Comparison of ENCODE assay signal across 9 mouse cellular contexts in genomic region chr10:88330695-88331094, GRCm38 (mm10). TPM values are rescaled to one million over a fixed set of nuclear protein-coding genes. Genes with fewer than 3 reads are reported as not detected.
DNase-seq lines count a peak whose midpoint lies in the region; ATAC-seq and TF ChIP-seq lines count a peak whose summit lies in the region.
"Had no signal": no experiment of that assay in that cellular context is flagged by ENCODE, and none has a peak within 500 bp of the region (broad histone marks: within the 10 kb centered on the region; RNA-seq: fewer than 3 reads in every experiment).

No protein-coding gene starts in this region.

- WGBS in cerebellum, adult 2 months, result 10% methylated on average over 5 of the region's 5 CpGs
- 19% methylated on average over 5 of the region's 5 CpGs for WGBS in kidney, embryonic 16.5 days

- H3K9me3 ChIP-seq in kidney, embryonic 16.5 days (ENCODE audit: low read length), result 0 out of 2 replicates have a peak, but pooled peaks cover 1% of the 10 kb centered on the region
- no peaks in the 10 kb centered on the region for H3K9me3 ChIP-seq in MEL (replicated peaks; ENCODE audit: insufficient read depth, low read length)
- H3K9me3 ChIP-seq: forebrain, embryonic 10.5 days had no signal

- TF ChIP-seq EP300 in MEL (IDR thresholded peaks at IDR 0.05; ENCODE audit: low read depth in 1 of 2, low read length in 2 of 2), result no peak

- no peaks in the 10 kb centered on the region for H3K4me1 ChIP-seq in cerebellum, adult 2 months (ENCODE audit: control insufficient read depth, insufficient read depth, low read length)
- H3K4me1 ChIP-seq in kidney, embryonic 16.5 days (ENCODE audit: insufficient read depth, low read length), result no peaks in the 10 kb centered on the region
- H3K4me1 ChIP-seq in MEL (ENCODE audit: control insufficient read depth in 1 of 2, insufficient read depth in 2 of 2, low read length in 2 of 2), result no peaks in the 10 kb centered on the region
- H3K4me1 ChIP-seq: forebrain, embryonic 10.5 days had no signal

- H3K27ac ChIP-seq in cerebellum, adult 2 months (ENCODE audit: insufficient read depth, low read length), result no peak overlapping the region
- no peak overlapping the region for H3K27ac ChIP-seq in kidney, embryonic 16.5 days (ENCODE audit: low read length)
- no peak overlapping the region for H3K27ac ChIP-seq in MEL (ENCODE audit: control insufficient read depth, low read depth, low read length)
- H3K27ac ChIP-seq: forebrain, embryonic 10.5 days had no signal

- H3K27me3 ChIP-seq in cerebellum, adult 2 months (ENCODE audit: control insufficient read depth, insufficient read depth, low read length), result no peaks in the 10 kb centered on the region
- no peaks in the 10 kb centered on the region for H3K27me3 ChIP-seq in kidney, embryonic 16.5 days (ENCODE audit: insufficient read depth, low read length)
- no peaks in the 10 kb centered on the region for H3K27me3 ChIP-seq in MEL (ENCODE audit: control insufficient read depth in 1 of 2, insufficient read depth in 2 of 2, low read length in 2 of 2)

- H3K36me3 ChIP-seq in kidney, embryonic 16.5 days (ENCODE audit: insufficient read depth, low read length), result no peaks in the 10 kb centered on the region
- no peaks in the 10 kb centered on the region for H3K36me3 ChIP-seq in MEL (ENCODE audit: control insufficient read depth in 1 of 2, insufficient read depth in 2 of 2, low read length in 2 of 2)
- H3K36me3 ChIP-seq: forebrain, embryonic 10.5 days had no signal

- no peak for TF ChIP-seq CTCF in cerebellum, adult 2 months (IDR thresholded peaks at IDR 0.05; ENCODE audit: borderline replicate concordance, insufficient read depth, low read depth, low read length)
- peak in 2 of 3 experiments; percentile 21 to 56; a peak in 4 of 6 replicates for TF ChIP-seq CTCF in MEL (IDR thresholded peaks at IDR 0.05 in 2 of 3, conservative IDR thresholded peaks at IDR 0.05 in 1 of 3; ENCODE audit: control insufficient read depth in 1 of 3, insufficient read depth in 1 of 3, low read depth in 2 of 3, low read length in 3 of 3, poor library complexity in 1 of 3, severe bottlenecking in 1 of 3)

- H3K4me2 ChIP-seq in kidney, embryonic 16.5 days (replicated peaks; ENCODE audit: low read depth, low read length), result no peak overlapping the region

- H3K9ac ChIP-seq in kidney, embryonic 16.5 days (replicated peaks; ENCODE audit: low read length), result no peak overlapping the region
- H3K9ac ChIP-seq in MEL (ENCODE audit: control insufficient read depth, low read depth, low read length, poor library complexity, severe bottlenecking), result no peak overlapping the region

- DNase-seq in cerebellum, postnatal 10 days, result peak; percentile 23 to 45
- DNase-seq in cerebellum, adult 2 months, result no peak
- DNase-seq in kidney, postnatal 14 days, result peak; percentile 19
- peak; percentile 37 for DNase-seq in MEL (ENCODE audit: low read depth, low spot score)
- DNase-seq in urinary bladder, postnatal 4 days (ENCODE audit: low spot score in 2 of 2), result no peak
- no peak for DNase-seq in gastrocnemius, postnatal 25 days

- H3K4me3 ChIP-seq in cerebellum, adult 2 months (replicated peaks; ENCODE audit: insufficient read depth, low read depth, low read length), result no peak overlapping the region
- H3K4me3 ChIP-seq in kidney, embryonic 16.5 days (ENCODE audit: low read length), result no peak overlapping the region
- no peak overlapping the region for H3K4me3 ChIP-seq in MEL (ENCODE audit: control insufficient read depth in 1 of 2, insufficient read depth in 1 of 2, low read depth in 2 of 2, low read length in 2 of 2)
- H3K4me3 ChIP-seq: forebrain, embryonic 10.5 days had no signal

- peak; percentile 38 for TF ChIP-seq RAD21 in MEL (IDR thresholded peaks at IDR 0.05; ENCODE audit: low read depth, low read length)

- no peak for ATAC-seq in kidney, embryonic 16.5 days (ENCODE audit: low FRiP score, low TSS enrichment)
- 0 out of 2 replicates have a peak, but pooled peaks have one; percentile 14 for ATAC-seq in megakaryocyte, adult 5-6 weeks (ENCODE audit: poor library complexity, severe bottlenecking)

- no peak for TF ChIP-seq POLR2A in cerebellum, adult 2 months (IDR thresholded peaks at IDR 0.05; ENCODE audit: borderline replicate concordance, insufficient read depth, low read length)
- no peak for TF ChIP-seq POLR2A in MEL (IDR thresholded peaks at IDR 0.05; ENCODE audit: control insufficient read depth in 1 of 2, insufficient read depth in 1 of 2, low read depth in 1 of 2, low read length in 2 of 2, poor library complexity in 1 of 2)

- H3K79me2 ChIP-seq in MEL (ENCODE audit: control insufficient read depth, insufficient read depth, low read length, poor library complexity), result no peaks in the 10 kb centered on the region

TF ChIP-seq in MEL, 35 proteins besides CTCF, POLR2A, EP300 and RAD21:
- TF ChIP-seq HCFC1 (IDR thresholded peaks at IDR 0.05; ENCODE audit: low read depth, low read length) (no peak), SMC3 (IDR thresholded peaks at IDR 0.05; ENCODE audit: low read depth, low read length) (peak; percentile 35)

RNA-seq across cellular contexts. Expression of gene Dram1, which starts 48.2 kb away (rescaled TPM):
- polyA plus RNA-seq in cerebellum, adult 2 months (2012; rRNA removed), result 0.43 and 0.80 TPM in 2 replicates
- polyA plus RNA-seq in kidney, embryonic 16.5 days (2015; fragmentation: Nextera tagmentation; extraction: Ambion mirVana), result 1.9 and 5.3 TPM in 2 replicates
- total RNA-seq in MEL (2012; rRNA removed), result not detected in 2 replicates
- under 1 TPM in 1 of 2 experiments, not detected in 1; 0.17 TPM for polyA plus RNA-seq in MEL (2012; ENCODE audit: insufficient read depth in 1 of 2, insufficient read length in 2 of 2, low read depth in 1 of 2, low replicate concordance in 2 of 2, missing spikeins in 1 of 2)
- total RNA-seq in megakaryocyte, adult 5-6 weeks (2015), result 45.0 and 46.2 TPM in 2 replicates
- 35.5 and 36.0 TPM in 2 replicates for total RNA-seq in megakaryocyte, adult 5-6 weeks (2017)
- 1 to 10 TPM; 1.2 to 5.5 TPM for total RNA-seq in gastrocnemius, postnatal 25 days (2021)

RNA-seq across cellular contexts. Expression of gene Gnptab, which starts 48.2 kb away (rescaled TPM):
- 38.8 and 41.2 TPM in 2 replicates for polyA plus RNA-seq in cerebellum, adult 2 months (2012; rRNA removed)
- 12.8 and 13.5 TPM in 2 replicates for polyA plus RNA-seq in kidney, embryonic 16.5 days (2015; fragmentation: Nextera tagmentation; extraction: Ambion mirVana)
- 14.2 and 15.1 TPM in 2 replicates for total RNA-seq in MEL (2012; rRNA removed)
- polyA plus RNA-seq in MEL (2012; ENCODE audit: insufficient read depth in 1 of 2, insufficient read length in 2 of 2, low read depth in 1 of 2, low replicate concordance in 2 of 2, missing spikeins in 1 of 2), result 10 to 100 TPM in 1 of 2 experiments, not detected in 1; 24.1 TPM
- total RNA-seq in megakaryocyte, adult 5-6 weeks (2015), result 55.8 and 57.4 TPM in 2 replicates
- 29.4 and 33.3 TPM in 2 replicates for total RNA-seq in megakaryocyte, adult 5-6 weeks (2017)
- 10 to 100 TPM; 15.4 to 15.8 TPM for total RNA-seq in gastrocnemius, postnatal 25 days (2021)

Comparison
In these comparisons a context has a peak if more than half of its experiments do, and no peak if none do; other contexts are left out.
1. DNase-seq: peak in cerebellum, postnatal 10 days (2 of 2), kidney, postnatal 14 days (single experiment) and MEL (single experiment); none in cerebellum, adult 2 months (0 of 2), urinary bladder, postnatal 4 days (0 of 2) and gastrocnemius, postnatal 25 days (single experiment).
2. RNA of gene Dram1, which starts 48.2 kb away (total RNA-seq): 35.5 to 46.2 TPM in megakaryocyte, adult 5-6 weeks; 1.2 to 5.5 TPM in gastrocnemius, postnatal 25 days and not detected in MEL; every median in the first group is over 4 times any median in the second.